Mouse (Mus musculus) hindbrain, embryonic 13.5 days (tissue): ENCODE measurements at regions not wholly inside any gene's neighbourhood (a gene's known extent, or its start where the extent isn't known, plus 50 kb on each side); places are given as distances from the start of the nearest gene placed in this dataset.
A peak's percentile ranks its signal among the peaks of the same experiment; 100 is the strongest.

Source experiments
- ATAC-seq: fragments of 200-750 bp; cut with Nextera tagmentation; 2 replicates; pipeline ENCODE4 v1.8.0; 2017; ENCODE audit warnings: moderate TSS enrichment; ENCODE audit not compliant: low FRiP score
- H3K27ac ChIP-seq: fragments of 300-500 bp; sonication (generic); 2 replicates; pipeline ENCODE4 v1.5.1; 2015; ENCODE audit warnings: inconsistent platforms, mild to moderate bottlenecking, moderate library complexity
- H3K27me3 ChIP-seq: fragments of 300-500 bp; sonication (generic); 2 replicates; pipeline ENCODE4 v1.6.1; 2015; ENCODE audit warnings: mild to moderate bottlenecking, inconsistent platforms
- H3K36me3 ChIP-seq: fragments of 300-500 bp; sonication (generic); 2 replicates; pipeline ENCODE4 v1.6.1; 2015; ENCODE audit warnings: mild to moderate bottlenecking, inconsistent platforms
- H3K4me1 ChIP-seq: fragments of 300-500 bp; sonication (generic); replicated peaks from 2 replicates; pipeline ENCODE4 v1.6.1; 2015; ENCODE audit warnings: inconsistent platforms
- H3K4me2 ChIP-seq: fragments of 300-500 bp; sonication (generic); 2 replicates; pipeline ENCODE4 v1.6.1; 2015; ENCODE audit warnings: inconsistent platforms, mild to moderate bottlenecking, moderate library complexity
- H3K4me3 ChIP-seq: fragments of 300-500 bp; sonication (generic); 2 replicates; pipeline ENCODE4 v1.5.1; 2015; ENCODE audit warnings: mild to moderate bottlenecking, inconsistent platforms
- H3K9ac ChIP-seq: fragments of 300-500 bp; sonication (generic); 2 replicates; pipeline ENCODE4 v1.6.1; 2015; ENCODE audit warnings: mild to moderate bottlenecking, inconsistent platforms
- H3K9me3 ChIP-seq: fragments of 300-500 bp; sonication (generic); 2 replicates; pipeline ENCODE4 v1.6.1; 2016; ENCODE audit warnings: inconsistent platforms
- WGBS: fragments of 180-500 bp; shearing (Covaris S2); methylation state at CpG from one replicate; pipeline ENCODE4 v1.1.7; 2015; 5-methylcytosine and 5-hydroxymethylcytosine counted together

GRCm38 (mm10) chr7:124989456-124989855 lies 455.0 kb upstream of the Kdm8 start:
- H3K36me3 ChIP-seq = no peaks in the 10 kb centered on the region
- 71% methylated on average over 5 of the region's 5 CpGs for WGBS
- no peaks in the 10 kb centered on the region for H3K9me3 ChIP-seq
- H3K27ac ChIP-seq = no peak overlapping the region
- H3K4me2 ChIP-seq = no peak overlapping the region
- no peaks in the 10 kb centered on the region for H3K27me3 ChIP-seq
- no peak for ATAC-seq
- peaks cover 9% of the 10 kb centered on the region; the same call in 1 of the 2 replicates for H3K4me1 ChIP-seq
- no peak overlapping the region for H3K9ac ChIP-seq
- H3K4me3 ChIP-seq = no peak overlapping the region

GRCm38 (mm10) chr7:124990695-124991094 lies 453.8 kb upstream of the Kdm8 start:
- H3K9ac ChIP-seq = peak overlapping the region; percentile 53
- WGBS = 26% methylated on average over 13 of the region's 13 CpGs
- no peak for ATAC-seq

GRCm38 (mm10) chr7:124996538-124996937 lies 447.9 kb upstream of the Kdm8 start:
- no peak overlapping the region for H3K9ac ChIP-seq
- H3K4me3 ChIP-seq = no peak overlapping the region
- 87% methylated on average over 1 of the region's 1 CpGs for WGBS
- H3K4me1 ChIP-seq = no peaks in the 10 kb centered on the region
- no peaks in the 10 kb centered on the region for H3K27me3 ChIP-seq
- H3K27ac ChIP-seq = no peak overlapping the region
- no peaks in the 10 kb centered on the region for H3K36me3 ChIP-seq
- H3K9me3 ChIP-seq = peaks cover 5% of the 10 kb centered on the region; the same call in 1 of the 2 replicates
- no peak for ATAC-seq
- H3K4me2 ChIP-seq = no peak overlapping the region

More at GRCm38 (mm10) chr7:124990695-124991094, 453.8 kb upstream of the Kdm8 start:
- Histone ChIP-seq H3K4me2 (peak overlapping the region; percentile 43), H3K36me3 (no peaks in the 10 kb centered on the region), H3K27me3 (no peaks in the 10 kb centered on the region), H3K27ac (peak overlapping the region; percentile 58; the same call in 1 of the 2 replicates), H3K4me1 (peaks cover 9% of the 10 kb centered on the region; the same call in 1 of the 2 replicates), H3K9me3 (no peaks in the 10 kb centered on the region), H3K4me3 (no peak overlapping the region)

GRCm38 (mm10) chr7:125000669-125001068 lies 443.8 kb upstream of the Kdm8 start:
- no peak overlapping the region for H3K27ac ChIP-seq
- no peaks in the 10 kb centered on the region for H3K27me3 ChIP-seq
- H3K9me3 ChIP-seq = peaks cover 5% of the 10 kb centered on the region; the same call in 1 of the 2 replicates
- ATAC-seq = no peak
- H3K4me1 ChIP-seq = 0 out of 2 replicates have a peak, but pooled peaks cover 2% of the 10 kb centered on the region
- no peak overlapping the region for H3K4me3 ChIP-seq
- no peak overlapping the region for H3K4me2 ChIP-seq
- H3K9ac ChIP-seq = no peak overlapping the region
- no peaks in the 10 kb centered on the region for H3K36me3 ChIP-seq

GRCm38 (mm10) chr7:125005638-125006037 lies 438.8 kb upstream of the Kdm8 start:
- Histone ChIP-seq H3K27ac (no peak overlapping the region), H3K36me3 (no peaks in the 10 kb centered on the region), H3K27me3 (no peaks in the 10 kb centered on the region), H3K4me2 (no peak overlapping the region), H3K4me1 (0 out of 2 replicates have a peak, but pooled peaks cover 3% of the 10 kb centered on the region), H3K9me3 (no peaks in the 10 kb centered on the region), H3K9ac (no peak overlapping the region), H3K4me3 (no peak overlapping the region)
- 62% methylated on average over 3 of the region's 3 CpGs for WGBS
- no peak for ATAC-seq

- Histone ChIP-seq H3K9ac (no peak overlapping the region), H3K4me2 (no peak overlapping the region), H3K4me3 (no peak overlapping the region), H3K36me3 (no peaks in the 10 kb centered on the region), H3K27me3 (no peaks in the 10 kb centered on the region), H3K27ac (no peak overlapping the region), H3K4me1 (no peaks in the 10 kb centered on the region), H3K9me3 (no peaks in the 10 kb centered on the region)
- no peak for ATAC-seq
- 88% methylated on average over 1 of the region's 1 CpGs for WGBS
These were observed 425.2 kb upstream of the Kdm8 start for GRCm38 (mm10) chr7:125019259-125019658.

- Histone ChIP-seq H3K9me3 (no peaks in the 10 kb centered on the region), H3K4me2 (no peak overlapping the region), H3K27me3 (no peaks in the 10 kb centered on the region), H3K27ac (no peak overlapping the region), H3K4me3 (no peak overlapping the region), H3K4me1 (no peaks in the 10 kb centered on the region), H3K9ac (no peak overlapping the region), H3K36me3 (no peaks in the 10 kb centered on the region)
- 78% methylated on average over 5 of the region's 5 CpGs for WGBS
- ATAC-seq = no peak
These were observed 419.5 kb upstream of the Kdm8 start for GRCm38 (mm10) chr7:125024944-125025343.

- H3K36me3 ChIP-seq = no peaks in the 10 kb centered on the region
- no peak for ATAC-seq
- peaks cover 23% of the 10 kb centered on the region for H3K4me1 ChIP-seq
- 81% methylated on average over 3 of the region's 4 CpGs for WGBS
- H3K9me3 ChIP-seq = no peaks in the 10 kb centered on the region
- no peak overlapping the region for H3K4me3 ChIP-seq
- 0 out of 2 replicates have a peak, but pooled peaks cover 2% of the 10 kb centered on the region for H3K27me3 ChIP-seq
- no peak overlapping the region for H3K27ac ChIP-seq
- no peak overlapping the region for H3K4me2 ChIP-seq
- no peak overlapping the region for H3K9ac ChIP-seq
These were observed 410.7 kb upstream of the Kdm8 start for GRCm38 (mm10) chr7:125033778-125034177.

- Histone ChIP-seq H3K27ac (no peak overlapping the region), H3K9me3 (no peaks in the 10 kb centered on the region), H3K9ac (no peak overlapping the region), H3K4me1 (peaks cover 27% of the 10 kb centered on the region), H3K4me3 (no peak overlapping the region), H3K36me3 (no peaks in the 10 kb centered on the region), H3K27me3 (0 out of 2 replicates have a peak, but pooled peaks cover 2% of the 10 kb centered on the region), H3K4me2 (no peak overlapping the region)
- WGBS = 75% methylated on average over 5 of the region's 5 CpGs
- ATAC-seq = no peak
These were observed 410.3 kb upstream of the Kdm8 start for GRCm38 (mm10) chr7:125034196-125034595.

GRCm38 (mm10) chr7:125036098-125036991 lies 408.1 kb upstream of the Kdm8 start:
- peak; percentile 62; the same call in 1 of the 2 replicates for ATAC-seq
- Histone ChIP-seq H3K27me3 (0 out of 2 replicates have a peak, but pooled peaks cover 2% of the 10 kb centered on the region), H3K27ac (0 out of 2 replicates have a peak overlapping the region, but pooled peaks have one; percentile 35), H3K4me1 (peaks cover 34% of the 10 kb centered on the region), H3K9me3 (no peaks in the 10 kb centered on the region), H3K9ac (no peak overlapping the region), H3K36me3 (no peaks in the 10 kb centered on the region), H3K4me3 (no peak overlapping the region), H3K4me2 (no peak overlapping the region)
- 27% methylated on average over 10 of the region's 10 CpGs for WGBS

- no peak overlapping the region for H3K4me3 ChIP-seq
- H3K9me3 ChIP-seq = no peaks in the 10 kb centered on the region
- no peak overlapping the region for H3K4me2 ChIP-seq
- 34% methylated on average over 4 of the region's 4 CpGs for WGBS
- H3K4me1 ChIP-seq = peaks cover 31% of the 10 kb centered on the region
- no peak; the same call in 1 of the 2 replicates for ATAC-seq
- 0 out of 2 replicates have a peak, but pooled peaks cover 2% of the 10 kb centered on the region for H3K27me3 ChIP-seq
- H3K36me3 ChIP-seq = no peaks in the 10 kb centered on the region
- no peak overlapping the region for H3K9ac ChIP-seq
- peak overlapping the region; percentile 62 for H3K27ac ChIP-seq
These were observed 405.6 kb upstream of the Kdm8 start for GRCm38 (mm10) chr7:125038840-125039239.

GRCm38 (mm10) chr7:125055951-125056625 lies 388.4 kb upstream of the Kdm8 start:
- no peak overlapping the region for H3K4me2 ChIP-seq
- no peaks in the 10 kb centered on the region for H3K4me1 ChIP-seq
- H3K4me3 ChIP-seq = no peak overlapping the region
- H3K36me3 ChIP-seq = no peaks in the 10 kb centered on the region
- H3K9me3 ChIP-seq = peaks cover under 1% of the 10 kb centered on the region; the same call in 1 of the 2 replicates
- no peak overlapping the region for H3K27ac ChIP-seq
- H3K27me3 ChIP-seq = no peaks in the 10 kb centered on the region
- no peak for ATAC-seq
- no peak overlapping the region for H3K9ac ChIP-seq
